Mouse (Mus musculus): Measurements from ENCODE around the gene Osbpl10.
"Not testable (repeated sequence)": the region's sequence is repeated elsewhere in the genome, so short reads cannot be mapped to it uniquely, and the experiment has no call there.

The Osbpl10 gene

DNA sequence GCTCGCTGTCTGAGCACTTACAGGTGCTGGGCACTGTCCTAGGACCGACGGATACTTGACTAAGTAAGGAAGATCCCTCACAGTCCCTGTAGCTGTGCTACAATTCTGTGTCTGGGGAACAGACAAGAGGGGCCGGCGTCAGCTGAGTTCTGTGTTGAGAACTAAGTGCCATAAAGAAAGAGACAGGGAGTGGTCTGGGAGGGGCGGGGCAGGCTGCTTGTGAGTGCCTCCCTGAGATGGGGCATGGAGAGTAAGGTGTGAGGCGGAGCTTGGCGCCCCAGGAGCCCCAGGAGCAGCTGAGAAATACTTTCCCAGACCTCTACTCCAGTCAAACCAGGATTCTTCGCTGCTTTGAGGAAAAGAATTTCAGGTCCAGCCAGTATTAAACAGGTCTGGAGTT is 239.6 kb downstream of the Osbpl10 start:
- no peak for DNase-seq (ENCODE audit: low read depth)

- DNase-seq (ENCODE audit: low read depth) = no peak
Measured at GRCm38 (mm10) chr9:115220466-115220865, 242.1 kb downstream of the Osbpl10 start.

DNA sequence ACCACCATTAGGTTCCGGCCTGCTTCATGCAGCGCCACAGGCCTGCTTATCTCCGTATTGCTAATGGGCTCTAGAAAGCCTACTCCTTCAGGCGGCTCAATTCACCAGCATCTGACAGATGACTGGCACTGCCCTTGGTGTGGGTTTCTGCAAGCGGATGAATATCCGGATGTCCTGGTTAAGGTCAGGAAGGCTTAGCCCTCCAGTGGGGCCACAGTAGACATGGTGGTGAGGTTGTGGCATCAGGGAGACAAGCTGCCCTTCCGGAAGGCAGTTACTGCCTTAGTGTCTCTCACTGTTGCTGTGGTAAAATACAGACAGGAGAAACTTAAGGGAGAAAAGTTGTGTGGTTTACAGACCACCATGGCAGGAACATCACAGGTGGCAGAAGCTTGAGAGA is 242.9 kb downstream of the Osbpl10 start:
- no peak for DNase-seq (ENCODE audit: low read depth)

GRCm38 (mm10) chr9:115224744-115225354 is 246.5 kb downstream of the Osbpl10 start:
- no peak for DNase-seq (ENCODE audit: low read depth)

GRCm38 (mm10) chr9:115229145-115229544 is 250.8 kb downstream of the Osbpl10 start:
- no peak for DNase-seq (ENCODE audit: low read depth)

DNA sequence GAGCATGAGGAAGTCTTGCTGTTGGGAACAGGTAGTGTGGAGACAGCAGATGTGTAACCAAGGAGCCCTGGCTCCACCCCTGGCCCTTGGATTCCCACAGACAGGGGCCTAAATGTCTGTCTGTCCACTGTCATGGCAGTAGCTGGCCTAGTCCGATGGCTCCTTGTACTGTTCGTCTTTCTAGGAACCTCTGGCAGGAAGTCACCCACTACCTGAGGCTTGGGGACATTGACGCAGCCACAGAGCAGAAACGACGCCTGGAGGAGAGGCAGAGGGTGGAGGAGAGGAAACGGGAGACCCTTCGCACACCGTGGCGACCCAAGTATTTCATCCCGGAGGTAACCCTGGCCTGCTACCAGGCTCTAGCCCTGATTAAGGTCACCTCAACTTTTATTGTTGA is 251.3 kb downstream of the Osbpl10 start:
- no peak for DNase-seq (ENCODE audit: low read depth)

GRCm38 (mm10) chr9:115230141-115230540 is 251.8 kb downstream of the Osbpl10 start:
- DNase-seq (ENCODE audit: low read depth) = no peak

GRCm38 (mm10) chr9:115231476-115231875 is 253.1 kb downstream of the Osbpl10 start:
- DNase-seq (ENCODE audit: low read depth) = no peak

GRCm38 (mm10) chr9:115233721-115234120 is 255.4 kb downstream of the Osbpl10 start:
- no peak for DNase-seq (ENCODE audit: low read depth)

DNA sequence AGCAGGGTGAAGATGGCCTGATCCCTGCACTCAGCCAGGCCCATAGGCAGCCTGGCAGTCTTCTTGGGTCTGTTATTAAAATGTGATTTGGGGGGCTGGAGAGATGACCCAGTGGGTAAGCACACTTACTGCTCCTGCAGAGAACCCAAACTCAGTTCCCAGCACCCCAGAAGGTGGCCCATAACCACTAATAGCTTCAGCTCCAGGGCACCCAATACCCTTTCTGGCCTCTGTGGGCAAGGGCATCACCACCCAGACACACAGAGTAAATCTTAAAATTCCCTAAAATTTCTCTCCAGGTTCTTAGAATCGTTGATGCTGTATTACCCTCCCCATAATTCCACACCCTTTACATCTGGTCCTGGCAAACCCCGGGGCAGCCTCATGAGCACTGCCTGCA is 256.2 kb downstream of the Osbpl10 start:
- no peak for DNase-seq (ENCODE audit: low read depth)

- DNase-seq (ENCODE audit: low read depth) = no peak
Measured at GRCm38 (mm10) chr9:115236352-115236841, 258.0 kb downstream of the Osbpl10 start.

- DNase-seq (ENCODE audit: low read depth) = no peak
Measured at GRCm38 (mm10) chr9:115237943-115238342, 259.6 kb downstream of the Osbpl10 start.

- DNase-seq (ENCODE audit: low read depth) = no peak
Measured at GRCm38 (mm10) chr9:115239861-115240260, 261.5 kb downstream of the Osbpl10 start.

DNA sequence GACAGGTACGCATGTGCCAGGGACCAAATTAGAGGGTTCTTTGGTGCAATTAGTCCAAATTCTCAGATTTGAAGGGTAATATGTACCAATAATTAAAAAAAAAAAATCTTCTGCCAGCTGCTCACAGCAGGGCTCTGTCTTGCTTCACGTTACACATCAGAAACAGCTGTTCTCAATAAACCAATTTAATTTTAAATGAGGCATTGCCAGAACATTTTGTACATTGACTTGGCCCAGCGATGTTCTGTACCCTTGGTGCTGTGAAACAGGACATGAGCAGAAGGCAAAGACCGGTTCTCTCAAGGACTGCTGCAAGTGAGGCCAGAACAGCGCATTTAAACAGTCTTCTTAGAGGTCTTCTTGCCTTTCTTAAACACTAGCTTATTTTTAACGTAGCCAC is 265.3 kb downstream of the Osbpl10 start:
- no peak for DNase-seq (ENCODE audit: low read depth)

GRCm38 (mm10) chr9:115245092-115245491 is 266.7 kb downstream of the Osbpl10 start:
- no peak for DNase-seq (ENCODE audit: low read depth)

GRCm38 (mm10) chr9:115249145-115249544 is 270.8 kb downstream of the Osbpl10 start:
- DNase-seq (ENCODE audit: low read depth) = no peak

GRCm38 (mm10) chr9:115257733-115258286 is 279.4 kb downstream of the Osbpl10 start:
- DNase-seq (ENCODE audit: low read depth) = no peak

DNA sequence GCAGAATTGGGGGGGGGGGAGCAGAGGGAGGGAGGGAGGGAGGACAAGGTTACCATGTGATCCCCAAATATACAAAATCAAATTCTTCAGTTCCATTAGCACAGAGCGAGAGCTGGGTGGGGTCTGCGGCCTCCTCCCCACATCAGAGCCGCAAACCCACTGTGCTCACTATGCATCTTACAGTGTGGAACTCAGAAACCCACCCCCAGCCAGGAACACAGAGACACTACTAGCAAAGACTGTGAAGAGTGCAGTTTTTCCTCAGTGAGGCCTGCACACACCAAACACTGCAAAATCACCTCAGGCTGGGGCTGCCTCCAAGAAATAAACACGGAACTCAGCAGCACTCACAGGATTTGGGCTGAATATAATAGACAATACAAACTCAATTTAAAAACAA is 281.5 kb downstream of the Osbpl10 start:
- DNase-seq (ENCODE audit: low read depth) = no peak

GRCm38 (mm10) chr9:115260464-115260863 is 282.1 kb downstream of the Osbpl10 start:
- no peak for DNase-seq (ENCODE audit: low read depth)

DNA sequence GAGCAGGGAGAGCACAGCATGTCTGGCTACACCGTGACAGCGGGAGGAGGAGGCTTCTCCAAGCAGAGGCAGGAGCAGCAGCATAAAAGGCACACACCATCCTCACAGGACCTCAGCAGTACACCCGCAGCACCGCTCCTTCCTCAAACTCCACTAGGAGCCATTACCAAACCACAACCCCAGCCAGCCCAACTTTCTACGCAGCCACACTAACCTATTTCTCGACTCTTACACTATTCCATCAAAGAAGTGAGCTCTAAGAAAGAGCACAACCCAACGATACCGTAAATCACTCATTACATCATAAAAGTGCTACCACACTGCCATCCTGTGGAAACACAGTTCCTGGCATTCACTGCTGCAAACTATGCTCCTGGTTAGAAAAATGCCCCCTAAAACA is 283.1 kb downstream of the Osbpl10 start:
- DNase-seq (ENCODE audit: low read depth) = no peak

DNA sequence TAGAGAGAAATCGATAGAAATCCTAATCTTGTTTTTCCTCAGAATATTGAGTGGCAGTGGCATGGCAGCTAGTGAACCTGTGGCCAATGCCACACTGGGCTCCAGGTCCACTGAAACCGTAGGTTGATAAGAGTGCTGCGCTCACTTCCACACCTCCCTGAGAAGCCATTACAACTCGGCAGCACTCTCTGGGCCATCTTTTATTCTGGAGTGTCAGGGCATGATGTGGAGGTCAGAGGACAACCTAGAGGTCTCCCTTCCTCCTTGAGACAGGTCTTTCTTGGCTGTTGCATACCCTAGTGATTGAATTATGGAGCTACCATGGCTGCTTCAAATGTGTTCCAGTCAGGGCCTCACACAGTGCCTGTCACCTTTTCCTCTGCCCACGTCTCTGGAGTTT is 283.5 kb downstream of the Osbpl10 start:
- no peak for DNase-seq (ENCODE audit: low read depth)

DNA sequence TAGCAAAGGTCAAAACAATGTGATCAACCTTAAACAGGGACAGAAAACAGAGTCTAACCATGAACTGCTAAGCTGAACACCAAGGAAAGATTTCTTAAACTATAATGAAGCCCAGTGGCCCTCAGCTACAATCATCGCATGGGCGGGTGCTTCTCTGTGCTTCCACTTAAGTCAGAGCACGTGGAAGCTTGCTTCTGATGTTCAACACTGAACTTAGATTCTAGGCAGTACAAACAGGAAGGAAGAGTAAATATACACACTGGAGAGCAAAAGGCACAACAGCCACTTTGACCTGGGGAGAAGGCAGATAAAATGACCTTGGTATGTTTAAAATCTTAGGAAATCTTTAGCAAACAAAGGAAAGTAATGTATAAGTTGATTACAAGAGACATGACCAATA is 293.2 kb downstream of the Osbpl10 start:
- no peak for DNase-seq (ENCODE audit: low read depth)

- not testable (repeated sequence) for DNase-seq (ENCODE audit: low read depth)
Measured at GRCm38 (mm10) chr9:115272451-115272850, 294.1 kb downstream of the Osbpl10 start.

GRCm38 (mm10) chr9:115273095-115273649 is 294.8 kb downstream of the Osbpl10 start:
- no peak for DNase-seq (ENCODE audit: low read depth)

Measured in c-Kit-positive CD71-negative TER-119-negative erythroid progenitor cells, embryonic 14.5 days (primary cell).